Mouse (Mus musculus) lung, embryonic 15.5 days (tissue): ENCODE data around the gene Slc7a6. TPM values are rescaled to one million over a fixed set of nuclear protein-coding genes. Genes with fewer than 3 reads are reported as not detected.
"Not testable (repeated sequence)": the region's sequence is repeated elsewhere in the genome, so short reads cannot be mapped to it uniquely, and the experiment has no call there.

ENCODE experiments used
- ATAC-seq: fragments of 200-750 bp; cut with Nextera tagmentation; 2 replicates; pipeline ENCODE4 v1.8.0; 2017; ENCODE audit warnings: moderate number of reproducible peaks, borderline replicate concordance; ENCODE audit not compliant: low FRiP score, low TSS enrichment; ENCODE audit errors: extremely low read depth
- H3K27ac ChIP-seq: fragments of 300-500 bp; sonication (generic); 2 replicates; pipeline ENCODE4 v1.5.1; 2015; ENCODE audit warnings: moderate library complexity, mild to moderate bottlenecking, inconsistent platforms
- H3K27me3 ChIP-seq: fragments of 300-500 bp; sonication (generic); 2 replicates; pipeline ENCODE4 v1.6.1; 2015; ENCODE audit warnings: inconsistent platforms
- H3K36me3 ChIP-seq: fragments of 300-500 bp; sonication (generic); 2 replicates; pipeline ENCODE4 v1.6.1; 2015; ENCODE audit warnings: inconsistent platforms
- H3K4me1 ChIP-seq: fragments of 300-500 bp; sonication (generic); 2 replicates; pipeline ENCODE4 v1.6.1; 2015; ENCODE audit warnings: inconsistent platforms
- H3K4me2 ChIP-seq: fragments of 300-500 bp; sonication (generic); 2 replicates; pipeline ENCODE4 v1.6.1; 2015; ENCODE audit warnings: inconsistent platforms, mild to moderate bottlenecking, moderate library complexity
- H3K4me3 ChIP-seq: fragments of 300-500 bp; sonication (generic); 2 replicates; pipeline ENCODE4 v1.5.1; 2015; ENCODE audit warnings: mild to moderate bottlenecking, inconsistent platforms
- H3K9ac ChIP-seq: fragments of 300-500 bp; sonication (generic); 2 replicates; pipeline ENCODE4 v1.6.1; 2015; ENCODE audit warnings: inconsistent platforms
- H3K9me3 ChIP-seq: fragments of 300-500 bp; sonication (generic); 2 replicates; pipeline ENCODE4 v1.6.1; 2016; ENCODE audit warnings: inconsistent platforms
- WGBS: fragments of 180-500 bp; shearing (Covaris S2); methylation state at CpG from one replicate; pipeline ENCODE4 v1.1.7; 2015; 5-methylcytosine and 5-hydroxymethylcytosine counted together
- polyA plus RNA-seq: library from polyadenylated mRNA; unstranded; fragments of >200 nt; fragmentation: Nextera tagmentation; extraction: Ambion mirVana; gene quantifications from 2 replicates; pipeline ENCODE4 v1.2.1, GENCODE M21; 2015

Slc7a6 gene
- polyA plus RNA-seq, 1 experiment from 2014 or later = 57.6 TPM

GRCm38 (mm10) chr8:106194062-106194461 is 25.4 kb downstream of the Slc7a6 start:
- no peak for ATAC-seq
- peaks cover 62% of the 10 kb centered on the region for H3K36me3 ChIP-seq
- H3K27me3 ChIP-seq = no peaks in the 10 kb centered on the region
- 70% methylated on average over 5 of the region's 5 CpGs for WGBS
- H3K4me1 ChIP-seq = no peaks in the 10 kb centered on the region
- H3K4me3 ChIP-seq = no peak overlapping the region
- H3K9ac ChIP-seq = no peak overlapping the region
- no peaks in the 10 kb centered on the region for H3K9me3 ChIP-seq
- H3K27ac ChIP-seq = no peak overlapping the region
- no peak overlapping the region for H3K4me2 ChIP-seq

GRCm38 (mm10) chr8:106198741-106199140 is 30.1 kb downstream of the Slc7a6 start:
- no peak for ATAC-seq
- no peaks in the 10 kb centered on the region for H3K27me3 ChIP-seq
- no peaks in the 10 kb centered on the region for H3K4me1 ChIP-seq
- H3K27ac ChIP-seq = no peak overlapping the region
- 8% methylated on average over 1 of the region's 1 CpGs for WGBS
- peaks cover 78% of the 10 kb centered on the region for H3K36me3 ChIP-seq
- H3K4me3 ChIP-seq = no peak overlapping the region
- H3K4me2 ChIP-seq = no peak overlapping the region
- no peaks in the 10 kb centered on the region for H3K9me3 ChIP-seq
- no peak overlapping the region for H3K9ac ChIP-seq

GRCm38 (mm10) chr8:106199596-106199995 is 30.9 kb downstream of the Slc7a6 start:
- H3K27ac ChIP-seq, H3K4me1 ChIP-seq, H3K9me3 ChIP-seq, H3K27me3 ChIP-seq, H3K4me3 ChIP-seq, ATAC-seq, H3K9ac ChIP-seq, H3K4me2 ChIP-seq: not testable (repeated sequence)
- peaks cover 81% of the 10 kb centered on the region for H3K36me3 ChIP-seq
- WGBS = 81% methylated on average over 3 of the region's 3 CpGs

GRCm38 (mm10) chr8:106210035-106210731 is 41.5 kb downstream of the Slc7a6 start:
- Histone ChIP-seq H3K9me3 (no peaks in the 10 kb centered on the region), H3K4me2 (peak overlapping the region; percentile 78), H3K4me3 (peak overlapping the region; percentile 89), H3K4me1 (peaks cover 17% of the 10 kb centered on the region), H3K27ac (peak overlapping the region; percentile 94), H3K9ac (peak overlapping the region; percentile 97), H3K36me3 (peaks cover 33% of the 10 kb centered on the region), H3K27me3 (no peaks in the 10 kb centered on the region)
- WGBS = under 1% methylated on average over 35 of the region's 35 CpGs
- ATAC-seq = peak; percentile 50

- Histone ChIP-seq H3K4me3 (peak within 1 kb of the TSS; percentile 89), H3K27me3 (no peaks in the 10 kb centered on the region), H3K36me3 (peaks cover 32% of the 10 kb centered on the region), H3K4me2 (peak within 1 kb of the TSS; percentile 78), H3K4me1 (peaks cover 17% of the 10 kb centered on the region), H3K9me3 (no peaks in the 10 kb centered on the region), H3K9ac (peak within 1 kb of the TSS; percentile 97), H3K27ac (peak within 1 kb of the TSS; percentile 94)
- WGBS = under 1% methylated on average over 52 of the region's 52 CpGs
- ATAC-seq = peak; percentile 99
These were observed 42.2 kb downstream of the Slc7a6 start, which contains the start of the genes Slc7a6os and Prmt7 for GRCm38 (mm10) chr8:106210821-106211345. Gene Slc7a6os (minus strand): TSS chr8:106210935. Gene Prmt7 (plus strand): TSS chr8:106210936.

GRCm38 (mm10) chr8:106211421-106211820 is 42.8 kb downstream of the Slc7a6 start:
- peak overlapping the region; percentile 78 for H3K4me2 ChIP-seq
- H3K27ac ChIP-seq = peak overlapping the region; percentile 94
- peaks cover 17% of the 10 kb centered on the region for H3K4me1 ChIP-seq
- H3K9me3 ChIP-seq = no peaks in the 10 kb centered on the region
- peaks cover 32% of the 10 kb centered on the region for H3K36me3 ChIP-seq
- ATAC-seq = no peak
- no peaks in the 10 kb centered on the region for H3K27me3 ChIP-seq
- peak overlapping the region; percentile 97 for H3K9ac ChIP-seq
- H3K4me3 ChIP-seq = peak overlapping the region; percentile 89
- WGBS = 3% methylated on average over 13 of the region's 13 CpGs

- Histone ChIP-seq H3K27ac (no peak overlapping the region), H3K9me3 (no peaks in the 10 kb centered on the region), H3K27me3 (no peaks in the 10 kb centered on the region), H3K9ac (no peak overlapping the region), H3K4me3 (no peak overlapping the region), H3K4me1 (peaks cover 17% of the 10 kb centered on the region), H3K4me2 (no peak overlapping the region), H3K36me3 (peaks cover 32% of the 10 kb centered on the region)
- 86% methylated on average over 3 of the region's 3 CpGs for WGBS
- no peak for ATAC-seq
These were observed 45.3 kb downstream of the Slc7a6 start for GRCm38 (mm10) chr8:106213959-106214358.

GRCm38 (mm10) chr8:106219620-106220019 is 51.0 kb downstream of the Slc7a6 start:
- WGBS = 76% methylated on average over 3 of the region's 3 CpGs
- Histone ChIP-seq H3K9ac (no peak overlapping the region), H3K27ac (no peak overlapping the region), H3K4me2 (no peak overlapping the region), H3K9me3 (no peaks in the 10 kb centered on the region), H3K4me1 (no peaks in the 10 kb centered on the region), H3K4me3 (no peak overlapping the region), H3K27me3 (no peaks in the 10 kb centered on the region), H3K36me3 (peaks cover 64% of the 10 kb centered on the region)
- ATAC-seq = no peak

- H3K27ac ChIP-seq = no peak overlapping the region
- H3K36me3 ChIP-seq = peaks cover 53% of the 10 kb centered on the region
- 40% methylated on average over 9 of the region's 9 CpGs for WGBS
- H3K9me3 ChIP-seq = no peaks in the 10 kb centered on the region
- no peaks in the 10 kb centered on the region for H3K4me1 ChIP-seq
- H3K27me3 ChIP-seq = no peaks in the 10 kb centered on the region
- no peak overlapping the region for H3K4me2 ChIP-seq
- no peak overlapping the region for H3K4me3 ChIP-seq
- ATAC-seq = no peak
- no peak overlapping the region for H3K9ac ChIP-seq
These were observed 57.9 kb downstream of the Slc7a6 start for GRCm38 (mm10) chr8:106226589-106226988.

GRCm38 (mm10) chr8:106231536-106231935 is 62.9 kb downstream of the Slc7a6 start:
- Histone ChIP-seq H3K4me2 (no peak overlapping the region), H3K4me1 (no peaks in the 10 kb centered on the region), H3K9ac (no peak overlapping the region), H3K4me3 (no peak overlapping the region), H3K36me3 (peaks cover 40% of the 10 kb centered on the region), H3K27ac (no peak overlapping the region), H3K27me3 (no peaks in the 10 kb centered on the region), H3K9me3 (no peaks in the 10 kb centered on the region)
- no peak for ATAC-seq
- WGBS = 90% methylated on average over 7 of the region's 7 CpGs

- no peaks in the 10 kb centered on the region for H3K9me3 ChIP-seq
- H3K27me3 ChIP-seq = no peaks in the 10 kb centered on the region
- ATAC-seq = no peak
- no peak overlapping the region for H3K9ac ChIP-seq
- 64% methylated on average over 3 of the region's 3 CpGs for WGBS
- H3K4me2 ChIP-seq = no peak overlapping the region
- no peaks in the 10 kb centered on the region for H3K4me1 ChIP-seq
- H3K36me3 ChIP-seq = peaks cover 38% of the 10 kb centered on the region
- no peak overlapping the region for H3K27ac ChIP-seq
- no peak overlapping the region for H3K4me3 ChIP-seq
These were observed 64.1 kb downstream of the Slc7a6 start for GRCm38 (mm10) chr8:106232751-106233150.

GRCm38 (mm10) chr8:106234567-106235261 is 66.1 kb downstream of the Slc7a6 start:
- no peak for ATAC-seq
- WGBS = 82% methylated on average over 17 of the region's 17 CpGs
- H3K9me3 ChIP-seq = no peaks in the 10 kb centered on the region
- H3K27me3 ChIP-seq = no peaks in the 10 kb centered on the region
- H3K4me2 ChIP-seq = no peak overlapping the region
- peaks cover 28% of the 10 kb centered on the region for H3K36me3 ChIP-seq
- H3K4me3 ChIP-seq = no peak overlapping the region
- no peaks in the 10 kb centered on the region for H3K4me1 ChIP-seq
- no peak overlapping the region for H3K9ac ChIP-seq
- no peak overlapping the region for H3K27ac ChIP-seq
